In genomic region chr5:140750925-140751324, GRCm38 (mm10) we compare ENCODE assay signal across 8 mouse cellular contexts. TPM values are rescaled to one million over a fixed set of nuclear protein-coding genes. Genes with fewer than 3 reads are reported as not detected.
A peak's percentile ranks its signal among the peaks of the same experiment; 100 is the strongest.
DNase-seq lines count a peak whose midpoint lies in the region; ATAC-seq and TF ChIP-seq lines count a peak whose summit lies in the region.

No protein-coding gene starts in this region.

- TF ChIP-seq CTCF in liver, adult 2 months (IDR thresholded peaks at IDR 0.05; ENCODE audit: low read depth, low read length), result peak; percentile 55

- H3K9ac ChIP-seq in embryonic facial prominence, embryonic 11.5 days (replicated peaks; ENCODE audit: low read length), result no peak overlapping the region
- no peak overlapping the region for H3K9ac ChIP-seq in liver, adult 2 months (ENCODE audit: low read depth, low read length)
- H3K9ac ChIP-seq in liver, embryonic 11.5 days (ENCODE audit: low read depth, low read length), result no peak overlapping the region

- no peaks in the 10 kb centered on the region for H3K79me2 ChIP-seq in liver, adult 2 months (ENCODE audit: control insufficient read depth, insufficient read depth, low read length)

- H3K9me3 ChIP-seq in embryonic facial prominence, embryonic 11.5 days (replicated peaks; ENCODE audit: control insufficient read depth, low read length), result no peaks in the 10 kb centered on the region; the same call in 1 of the 2 replicates
- peaks cover 6% of the 10 kb centered on the region; the same call in 1 of the 2 replicates for H3K9me3 ChIP-seq in embryonic facial prominence, embryonic 10.5 days
- no peaks in the 10 kb centered on the region for H3K9me3 ChIP-seq in liver, embryonic 11.5 days (ENCODE audit: control insufficient read depth, low read length)

- H3K27ac ChIP-seq in embryonic facial prominence, embryonic 11.5 days (replicated peaks; ENCODE audit: low read depth, low read length), result no peak overlapping the region
- no peak overlapping the region for H3K27ac ChIP-seq in embryonic facial prominence, embryonic 10.5 days (replicated peaks)
- H3K27ac ChIP-seq in liver, adult 2 months (replicated peaks; ENCODE audit: insufficient read depth, low read depth, low read length), result no peak overlapping the region
- no peak overlapping the region for H3K27ac ChIP-seq in liver, embryonic 11.5 days (ENCODE audit: low read depth, low read length)

- no peaks in the 10 kb centered on the region for H3K27me3 ChIP-seq in embryonic facial prominence, embryonic 11.5 days (ENCODE audit: control insufficient read depth, insufficient read depth, low read length)
- no peaks in the 10 kb centered on the region for H3K27me3 ChIP-seq in embryonic facial prominence, embryonic 10.5 days (replicated peaks; ENCODE audit: low read depth, poor library complexity, severe bottlenecking)
- H3K27me3 ChIP-seq in liver, adult 2 months (ENCODE audit: control insufficient read depth, insufficient read depth, low read length), result no peaks in the 10 kb centered on the region
- H3K27me3 ChIP-seq in liver, embryonic 11.5 days (replicated peaks; ENCODE audit: control insufficient read depth, insufficient read depth, low read length), result no peaks in the 10 kb centered on the region

- no peaks in the 10 kb centered on the region for H3K36me3 ChIP-seq in embryonic facial prominence, embryonic 11.5 days (replicated peaks; ENCODE audit: control insufficient read depth, insufficient read depth, low read depth, low read length)
- H3K36me3 ChIP-seq in embryonic facial prominence, embryonic 10.5 days (replicated peaks), result 0 out of 2 replicates have a peak, but pooled peaks cover 3% of the 10 kb centered on the region
- H3K36me3 ChIP-seq in liver, adult 2 months (ENCODE audit: control insufficient read depth, insufficient read depth, low read length), result no peaks in the 10 kb centered on the region
- no peaks in the 10 kb centered on the region for H3K36me3 ChIP-seq in liver, embryonic 11.5 days (ENCODE audit: control insufficient read depth, insufficient read depth, low read length)

- no peaks in the 10 kb centered on the region for H3K4me1 ChIP-seq in embryonic facial prominence, embryonic 11.5 days (ENCODE audit: control insufficient read depth, insufficient read depth, low read length)
- peaks cover 8% of the 10 kb centered on the region for H3K4me1 ChIP-seq in embryonic facial prominence, embryonic 10.5 days
- H3K4me1 ChIP-seq in liver, adult 2 months (ENCODE audit: control insufficient read depth, insufficient read depth, low read length), result peaks cover 3% of the 10 kb centered on the region; the same call in 1 of the 2 replicates
- peaks cover 8% of the 10 kb centered on the region for H3K4me1 ChIP-seq in liver, embryonic 11.5 days (replicated peaks; ENCODE audit: control insufficient read depth, insufficient read depth, low read length)

- no peak overlapping the region for H3K4me2 ChIP-seq in embryonic facial prominence, embryonic 11.5 days (ENCODE audit: low read depth, low read length)
- no peak overlapping the region for H3K4me2 ChIP-seq in liver, embryonic 11.5 days

- 3% methylated on average over 1 of the region's 2 CpGs for WGBS in embryonic facial prominence, embryonic 11.5 days
- WGBS in embryonic facial prominence, embryonic 10.5 days, result 1% methylated on average over 1 of the region's 2 CpGs
- WGBS in liver, adult 2 months, result 2% methylated on average over 1 of the region's 2 CpGs
- WGBS in liver, embryonic 11.5 days, result 3% methylated on average over 1 of the region's 2 CpGs

- ATAC-seq in embryonic facial prominence, embryonic 11.5 days (replicated peaks; ENCODE audit: insufficient number of reproducible peaks, low FRiP score, low TSS enrichment, low read depth), result no peak
- ATAC-seq in liver, embryonic 11.5 days (replicated peaks; ENCODE audit: low FRiP score), result no peak
- ATAC-seq in granulocyte monocyte progenitor cell, adult 5-6 weeks (replicated peaks; ENCODE audit: poor library complexity, severe bottlenecking), result no peak

- peak; percentile 21 for DNase-seq in embryonic facial prominence, embryonic 11.5 days (ENCODE audit: low spot score)
- DNase-seq in embryonic facial prominence, embryonic 10.5 days (ENCODE audit: low spot score), result no peak
- DNase-seq in liver, adult 2 months (ENCODE audit: extremely low read depth, low read depth, low spot score), result no peak
- DNase-seq in liver, embryonic 11.5 days (ENCODE audit: low spot score), result no peak
- peak; percentile 57 for DNase-seq in NIH3T3 (ENCODE audit: low read depth)
- peak; percentile 52 for DNase-seq in retina, embryonic 14.5 days (ENCODE audit: low spot score)
- DNase-seq in adrenal gland, adult 2 months, result no peak

- no peak for TF ChIP-seq POLR2A in liver, adult 2 months (IDR thresholded peaks at IDR 0.05; ENCODE audit: extremely low read depth, insufficient read depth, low read length)

- no peak overlapping the region for H3K4me3 ChIP-seq in embryonic facial prominence, embryonic 11.5 days (ENCODE audit: low read depth, low read length)
- no peak overlapping the region for H3K4me3 ChIP-seq in embryonic facial prominence, embryonic 10.5 days
- H3K4me3 ChIP-seq in liver, adult 2 months (ENCODE audit: insufficient read depth, low read depth, low read length), result no peak overlapping the region
- no peak overlapping the region for H3K4me3 ChIP-seq in liver, embryonic 11.5 days (ENCODE audit: low read depth, low read length)

RNA-seq across cellular contexts. Expression of gene Amz1, which starts 27.0 kb away (rescaled TPM):
- 0.61 and 0.76 TPM in 2 replicates for polyA plus RNA-seq in embryonic facial prominence, embryonic 11.5 days (2014; fragmentation: Nextera tagmentation; extraction: Ambion mirVana)
- polyA plus RNA-seq in embryonic facial prominence, embryonic 10.5 days (2016; fragmentation: Nextera tagmentation; extraction: Ambion mirVana), result 0.79 and 0.82 TPM in 2 replicates
- total RNA-seq in liver, adult 2 months (2014; rRNA removed), result 0.46 and 0.54 TPM in 2 replicates
- polyA plus RNA-seq in liver, adult 2 months (2012; rRNA removed), result 0.15 and 0.93 TPM in 2 replicates
- polyA plus RNA-seq in liver, embryonic 11.5 days (2014; fragmentation: Nextera tagmentation; extraction: Ambion mirVana), result 1.2 and 2.0 TPM in 2 replicates
- total RNA-seq in adrenal gland, adult 2 months (2021), result 1 to 10 TPM in 1 of 2 experiments, under 1 TPM in 1; 0.52 to 1.1 TPM
- polyA plus RNA-seq in adrenal gland, adult 2 months (2012; rRNA removed), result 1.5 and 1.6 TPM in 2 replicates
- 2.8 and 3.1 TPM in 2 replicates for total RNA-seq in granulocyte monocyte progenitor cell, adult 5-6 weeks (2014; fragmentation: Nextera tagmentation)
- total RNA-seq in granulocyte monocyte progenitor cell, adult 5-6 weeks (2017), result 0.77 and 0.78 TPM in 2 replicates

RNA-seq across cellular contexts. Expression of gene Brat1, which starts 46.1 kb away (rescaled TPM):
- polyA plus RNA-seq in embryonic facial prominence, embryonic 11.5 days (2014; fragmentation: Nextera tagmentation; extraction: Ambion mirVana), result 8.8 and 10.3 TPM in 2 replicates
- polyA plus RNA-seq in embryonic facial prominence, embryonic 10.5 days (2016; fragmentation: Nextera tagmentation; extraction: Ambion mirVana), result 22.8 and 24.9 TPM in 2 replicates
- total RNA-seq in liver, adult 2 months (2014; rRNA removed), result 5.5 and 6.1 TPM in 2 replicates
- polyA plus RNA-seq in liver, adult 2 months (2012; rRNA removed), result 13.3 and 14.4 TPM in 2 replicates
- 16.9 and 18.7 TPM in 2 replicates for polyA plus RNA-seq in liver, embryonic 11.5 days (2014; fragmentation: Nextera tagmentation; extraction: Ambion mirVana)
- 10 to 100 TPM; 16.9 to 18.8 TPM for total RNA-seq in adrenal gland, adult 2 months (2021)
- 42.9 and 46.4 TPM in 2 replicates for polyA plus RNA-seq in adrenal gland, adult 2 months (2012; rRNA removed)
- total RNA-seq in granulocyte monocyte progenitor cell, adult 5-6 weeks (2014; fragmentation: Nextera tagmentation), result 10.2 and 14.3 TPM in 2 replicates
- 7.3 and 8.2 TPM in 2 replicates for total RNA-seq in granulocyte monocyte progenitor cell, adult 5-6 weeks (2017)

RNA-seq across cellular contexts. Expression of gene Iqce, which starts 48.7 kb away (rescaled TPM):
- polyA plus RNA-seq in embryonic facial prominence, embryonic 11.5 days (2014; fragmentation: Nextera tagmentation; extraction: Ambion mirVana), result 13.5 and 16.5 TPM in 2 replicates
- 27.4 and 28.2 TPM in 2 replicates for polyA plus RNA-seq in embryonic facial prominence, embryonic 10.5 days (2016; fragmentation: Nextera tagmentation; extraction: Ambion mirVana)
- total RNA-seq in liver, adult 2 months (2014; rRNA removed), result 2.3 and 2.4 TPM in 2 replicates
- polyA plus RNA-seq in liver, adult 2 months (2012; rRNA removed), result 3.8 and 5.5 TPM in 2 replicates
- 13.2 and 14.4 TPM in 2 replicates for polyA plus RNA-seq in liver, embryonic 11.5 days (2014; fragmentation: Nextera tagmentation; extraction: Ambion mirVana)
- 10 to 100 TPM; 13.5 to 23.5 TPM for total RNA-seq in adrenal gland, adult 2 months (2021)
- 19.3 and 19.6 TPM in 2 replicates for polyA plus RNA-seq in adrenal gland, adult 2 months (2012; rRNA removed)
- total RNA-seq in granulocyte monocyte progenitor cell, adult 5-6 weeks (2014; fragmentation: Nextera tagmentation), result 13.4 and 26.7 TPM in 2 replicates
- total RNA-seq in granulocyte monocyte progenitor cell, adult 5-6 weeks (2017), result 5.3 and 10.0 TPM in 2 replicates

Comparison
In these comparisons a context has a peak if more than half of its experiments do, and no peak if none do; other contexts are left out.
1. DNase-seq: peak in embryonic facial prominence, embryonic 11.5 days (single experiment), NIH3T3 (single experiment) and retina, embryonic 14.5 days (single experiment); none in embryonic facial prominence, embryonic 10.5 days (single experiment), liver, adult 2 months (single experiment), liver, embryonic 11.5 days (single experiment) and adrenal gland, adult 2 months (single experiment).